Mouse (Mus musculus): Measurements from ENCODE around the gene Gm10160. TPM values are rescaled to one million over a fixed set of nuclear protein-coding genes. Genes with fewer than 3 reads are reported as not detected.
"Not testable (repeated sequence)": the region's sequence is repeated elsewhere in the genome, so short reads cannot be mapped to it uniquely, and the experiment has no call there.

Gene Gm10160
- polyA plus RNA-seq, 1 experiment from 2014 or later, result not detected

DNA sequence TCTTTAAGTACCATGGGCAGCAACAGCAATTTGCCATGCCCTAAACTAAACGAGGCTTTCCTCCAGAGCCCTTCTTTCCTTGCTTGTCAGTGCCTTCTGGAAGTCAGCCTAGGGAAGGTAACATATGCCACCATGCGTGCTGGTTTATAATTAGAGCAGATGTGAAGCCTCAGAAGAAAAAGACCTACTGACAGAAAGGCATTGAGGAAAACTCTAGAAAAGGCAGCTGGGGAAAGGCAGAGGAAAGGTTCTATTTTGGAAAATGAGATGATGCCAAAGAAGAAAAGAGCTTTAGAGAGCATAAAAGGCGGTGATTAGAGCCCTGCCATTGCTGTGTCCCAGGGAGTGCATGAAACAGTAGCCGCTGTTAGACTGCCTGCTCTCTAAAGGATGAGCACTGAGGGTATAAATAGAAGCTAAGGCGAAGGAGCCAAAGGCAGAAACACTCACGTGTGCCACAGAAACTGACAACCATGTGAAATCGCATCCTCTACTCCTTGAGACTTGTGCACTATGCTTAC is 14.9 kb downstream of the Gm10160 start:
- WGBS, result 62% methylated on average over 7 of the region's 7 CpGs
- Histone ChIP-seq H3K4me2 (replicated peaks; ENCODE audit: low read depth, low read length) (no peak overlapping the region), H3K4me1 (ENCODE audit: insufficient read depth, low read length) (no peaks in the 10 kb centered on the region), H3K4me3 (ENCODE audit: low read length) (no peak overlapping the region), H3K27ac (ENCODE audit: low read length) (no peak overlapping the region), H3K9ac (replicated peaks; ENCODE audit: low read length) (no peak overlapping the region), H3K27me3 (ENCODE audit: insufficient read depth, low read length) (no peaks in the 10 kb centered on the region), H3K36me3 (ENCODE audit: insufficient read depth, low read length) (no peaks in the 10 kb centered on the region), H3K9me3 (ENCODE audit: low read length) (no peaks in the 10 kb centered on the region)
- no peak for ATAC-seq (ENCODE audit: low FRiP score, low TSS enrichment)

DNA sequence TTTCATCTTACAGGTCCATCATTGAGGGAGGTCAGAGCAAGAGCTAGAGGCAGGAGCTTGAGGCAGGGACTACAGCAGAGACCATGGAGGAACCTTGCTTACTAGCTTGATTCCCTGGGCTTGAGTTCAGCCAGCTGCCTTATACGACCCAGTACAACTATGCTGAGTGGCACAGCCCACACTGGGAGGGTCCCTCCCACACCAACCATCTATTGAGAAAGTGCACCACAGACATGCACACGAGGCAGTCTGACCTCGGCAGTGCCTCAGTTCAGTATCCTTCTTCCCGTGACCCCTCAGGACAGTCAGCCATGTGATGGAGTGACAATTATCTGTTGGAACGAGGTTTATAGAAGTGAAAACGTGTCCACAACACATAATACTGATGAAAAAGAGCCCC is 15.8 kb downstream of the Gm10160 start:
- 42% methylated on average over 6 of the region's 6 CpGs for WGBS
- no peak overlapping the region for H3K4me3 ChIP-seq (ENCODE audit: low read length)
- no peak for ATAC-seq (ENCODE audit: low FRiP score, low TSS enrichment)
- H3K36me3 ChIP-seq (ENCODE audit: insufficient read depth, low read length), result no peaks in the 10 kb centered on the region
- no peak overlapping the region for H3K27ac ChIP-seq (ENCODE audit: low read length)
- no peaks in the 10 kb centered on the region for H3K4me1 ChIP-seq (ENCODE audit: insufficient read depth, low read length)
- H3K9ac ChIP-seq (replicated peaks; ENCODE audit: low read length), result no peak overlapping the region
- H3K4me2 ChIP-seq (replicated peaks; ENCODE audit: low read depth, low read length), result no peak overlapping the region
- no peaks in the 10 kb centered on the region for H3K9me3 ChIP-seq (ENCODE audit: low read length)
- H3K27me3 ChIP-seq (ENCODE audit: insufficient read depth, low read length), result no peaks in the 10 kb centered on the region

DNA sequence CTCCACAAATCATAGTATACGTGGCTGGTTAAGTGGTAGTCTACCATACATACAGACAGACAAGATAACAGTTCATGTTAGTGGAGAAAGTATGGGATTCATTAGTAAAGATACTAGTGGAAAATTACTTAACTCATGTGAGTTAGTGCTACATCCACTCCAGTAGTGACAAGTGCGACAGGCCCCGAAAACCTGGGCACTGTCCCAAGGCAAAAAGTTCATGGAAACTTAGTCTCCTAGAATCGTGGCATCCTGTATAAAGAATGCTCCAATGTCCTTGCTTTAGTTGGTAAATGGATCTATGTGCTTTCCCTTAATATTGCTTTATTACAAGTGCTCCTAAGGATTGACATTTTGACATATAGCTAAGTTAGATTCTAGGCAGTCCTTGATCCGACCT is 17.8 kb downstream of the Gm10160 start:
- WGBS, result 82% methylated on average over 5 of the region's 5 CpGs
- not testable (repeated sequence) for H3K9ac ChIP-seq (replicated peaks; ENCODE audit: low read length); H3K27ac ChIP-seq (ENCODE audit: low read length); H3K36me3 ChIP-seq (ENCODE audit: insufficient read depth, low read length); H3K4me3 ChIP-seq (ENCODE audit: low read length); H3K4me2 ChIP-seq (replicated peaks; ENCODE audit: low read depth, low read length); H3K9me3 ChIP-seq (ENCODE audit: low read length); ATAC-seq (ENCODE audit: low FRiP score, low TSS enrichment); H3K27me3 ChIP-seq (ENCODE audit: insufficient read depth, low read length); H3K4me1 ChIP-seq (ENCODE audit: insufficient read depth, low read length)

DNA sequence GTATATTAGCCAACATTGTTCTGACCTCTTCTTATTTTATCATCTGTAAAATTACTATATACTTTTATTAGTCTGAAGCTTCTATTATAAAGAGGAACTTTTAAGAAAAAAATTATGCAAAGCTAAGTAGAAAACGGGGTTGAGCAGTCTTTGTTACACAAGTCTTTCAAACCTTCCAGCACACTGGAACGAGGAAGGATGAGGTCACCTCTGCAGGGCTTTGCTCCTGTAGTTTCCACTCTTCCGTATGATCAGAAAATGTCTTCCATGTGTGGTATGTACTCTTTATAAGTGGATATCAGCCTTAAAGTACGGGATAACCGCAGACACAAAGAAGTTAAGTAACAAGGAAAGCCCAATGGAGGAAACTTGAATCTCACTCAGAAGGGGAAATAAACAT is 20.2 kb downstream of the Gm10160 start:
- H3K27ac ChIP-seq (ENCODE audit: low read length), result no peak overlapping the region
- no peak overlapping the region for H3K9ac ChIP-seq (replicated peaks; ENCODE audit: low read length)
- H3K36me3 ChIP-seq (ENCODE audit: insufficient read depth, low read length), result no peaks in the 10 kb centered on the region
- 91% methylated on average over 5 of the region's 5 CpGs for WGBS
- H3K4me2 ChIP-seq (replicated peaks; ENCODE audit: low read depth, low read length), result no peak overlapping the region
- no peak for ATAC-seq (ENCODE audit: low FRiP score, low TSS enrichment)
- no peaks in the 10 kb centered on the region for H3K9me3 ChIP-seq (ENCODE audit: low read length)
- H3K4me3 ChIP-seq (ENCODE audit: low read length), result no peak overlapping the region
- H3K27me3 ChIP-seq (ENCODE audit: insufficient read depth, low read length), result no peaks in the 10 kb centered on the region
- no peaks in the 10 kb centered on the region for H3K4me1 ChIP-seq (ENCODE audit: insufficient read depth, low read length)

DNA sequence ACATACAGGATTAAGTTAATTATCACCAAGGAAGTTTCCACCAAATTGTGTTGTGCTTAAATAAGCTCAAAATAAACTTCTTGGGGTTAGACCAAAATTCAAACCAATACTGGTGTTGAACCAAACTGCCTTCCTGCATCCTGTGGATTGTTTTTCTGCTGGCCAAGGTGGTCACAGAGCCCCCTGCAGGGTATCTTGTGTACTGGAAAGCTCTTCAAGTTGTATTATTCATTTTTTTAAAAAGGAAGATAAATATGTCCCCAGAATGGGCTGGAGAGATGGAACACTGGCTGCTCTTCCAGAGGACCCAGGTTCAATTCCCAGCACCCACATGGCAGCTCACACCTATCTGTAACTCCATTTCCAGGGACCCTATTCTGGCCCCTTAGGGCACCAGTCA is 20.7 kb downstream of the Gm10160 start:
- Histone ChIP-seq H3K27ac (ENCODE audit: low read length) (no peak overlapping the region), H3K27me3 (ENCODE audit: insufficient read depth, low read length) (no peaks in the 10 kb centered on the region), H3K4me3 (ENCODE audit: low read length) (no peak overlapping the region), H3K9me3 (ENCODE audit: low read length) (no peaks in the 10 kb centered on the region), H3K4me1 (ENCODE audit: insufficient read depth, low read length) (peaks cover 4% of the 10 kb centered on the region; the same call in 1 of the 2 replicates), H3K9ac (replicated peaks; ENCODE audit: low read length) (no peak overlapping the region), H3K36me3 (ENCODE audit: insufficient read depth, low read length) (no peaks in the 10 kb centered on the region), H3K4me2 (replicated peaks; ENCODE audit: low read depth, low read length) (no peak overlapping the region)
- ATAC-seq (ENCODE audit: low FRiP score, low TSS enrichment), result no peak

DNA sequence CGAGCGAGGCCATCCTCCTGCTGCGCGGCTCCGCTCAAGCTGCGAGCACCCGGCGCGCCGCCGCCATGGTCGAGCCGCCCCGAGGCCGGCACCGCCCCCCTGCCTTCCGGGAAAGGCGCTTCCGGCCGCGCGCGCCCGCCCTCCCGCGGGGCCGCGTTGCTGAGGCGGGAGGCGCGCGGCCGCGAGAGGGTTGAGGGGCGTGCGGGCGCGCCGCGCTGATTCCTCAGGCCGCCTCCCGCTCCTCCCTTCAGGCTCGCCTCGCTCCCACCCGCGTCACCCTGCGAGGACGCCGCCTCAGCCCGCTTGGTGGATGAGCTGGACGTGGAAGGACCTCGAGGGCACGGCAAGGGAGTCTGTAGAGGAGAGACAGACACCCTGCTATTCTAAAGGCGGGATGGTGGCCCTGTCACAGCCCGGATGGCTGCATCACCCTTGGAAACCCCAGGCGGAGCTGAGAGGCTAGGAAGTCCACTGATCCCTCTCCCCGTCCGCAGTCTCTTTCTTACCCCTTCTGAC is 26.2 kb downstream of the Gm10160 start, which contains the start of gene Btbd1:
Gene Btbd1 (minus strand): TSS at position 53 of the 516 bp plus-strand sequence.
- Histone ChIP-seq H3K27ac (ENCODE audit: low read length) (peak within 1 kb of the TSS; percentile 94), H3K4me2 (replicated peaks; ENCODE audit: low read depth, low read length) (peak within 1 kb of the TSS; percentile 90), H3K4me3 (ENCODE audit: low read length) (peak within 1 kb of the TSS; percentile 74), H3K27me3 (ENCODE audit: insufficient read depth, low read length) (no peaks in the 10 kb centered on the region), H3K36me3 (ENCODE audit: insufficient read depth, low read length) (no peaks in the 10 kb centered on the region), H3K9me3 (ENCODE audit: low read length) (no peaks in the 10 kb centered on the region), H3K4me1 (ENCODE audit: insufficient read depth, low read length) (peaks cover 38% of the 10 kb centered on the region), H3K9ac (replicated peaks; ENCODE audit: low read length) (peak within 1 kb of the TSS; percentile 75)
- ATAC-seq (ENCODE audit: low FRiP score, low TSS enrichment), result peak; percentile 94
- under 1% methylated on average over 55 of the region's 58 CpGs for WGBS

DNA sequence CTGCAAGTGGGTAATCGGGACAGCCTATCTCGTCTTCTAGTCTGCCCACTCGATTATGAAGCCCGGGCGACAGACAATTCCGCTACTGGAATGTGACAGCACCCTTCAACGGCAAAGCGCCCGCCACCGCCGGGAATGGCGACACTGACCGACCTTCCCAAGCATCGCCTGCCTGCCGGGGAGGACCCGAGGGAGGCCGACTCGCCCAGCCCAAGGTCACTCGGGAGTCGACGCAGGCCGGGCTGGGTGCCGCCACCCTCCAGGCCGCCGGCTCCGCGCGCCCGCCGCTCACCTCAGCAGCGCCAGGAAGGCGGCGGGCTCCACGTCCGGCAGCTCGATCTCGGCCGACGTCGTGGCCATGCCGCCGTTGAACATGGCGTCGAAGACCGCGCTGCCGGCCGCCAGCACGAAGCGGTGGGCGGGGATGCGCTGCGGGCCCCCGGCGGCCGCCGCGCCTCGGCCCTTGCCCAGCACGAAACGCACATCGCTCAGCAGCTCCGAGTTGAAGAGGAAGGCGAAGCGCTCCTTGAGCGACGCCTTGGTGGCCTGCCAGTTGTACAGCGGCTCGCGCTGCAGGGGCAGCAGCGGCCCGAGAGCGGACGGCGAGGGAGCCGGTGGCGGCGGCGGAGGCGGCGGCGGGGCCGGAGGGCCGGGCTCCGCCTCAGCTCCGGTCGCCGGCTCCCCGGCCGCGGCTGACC is 26.8 kb downstream of the Gm10160 start:
- peak overlapping the region; percentile 75 for H3K9ac ChIP-seq (replicated peaks; ENCODE audit: low read length)
- ATAC-seq (ENCODE audit: low FRiP score, low TSS enrichment), result peak; percentile 80
- peak overlapping the region; percentile 74 for H3K4me3 ChIP-seq (ENCODE audit: low read length)
- H3K27ac ChIP-seq (ENCODE audit: low read length), result peak overlapping the region; percentile 94
- H3K36me3 ChIP-seq (ENCODE audit: insufficient read depth, low read length), result no peaks in the 10 kb centered on the region
- H3K4me2 ChIP-seq (replicated peaks; ENCODE audit: low read depth, low read length), result peak overlapping the region; percentile 90
- peaks cover 38% of the 10 kb centered on the region for H3K4me1 ChIP-seq (ENCODE audit: insufficient read depth, low read length)
- no peaks in the 10 kb centered on the region for H3K9me3 ChIP-seq (ENCODE audit: low read length)
- no peaks in the 10 kb centered on the region for H3K27me3 ChIP-seq (ENCODE audit: insufficient read depth, low read length)
- WGBS, result under 1% methylated on average over 68 of the region's 91 CpGs

DNA sequence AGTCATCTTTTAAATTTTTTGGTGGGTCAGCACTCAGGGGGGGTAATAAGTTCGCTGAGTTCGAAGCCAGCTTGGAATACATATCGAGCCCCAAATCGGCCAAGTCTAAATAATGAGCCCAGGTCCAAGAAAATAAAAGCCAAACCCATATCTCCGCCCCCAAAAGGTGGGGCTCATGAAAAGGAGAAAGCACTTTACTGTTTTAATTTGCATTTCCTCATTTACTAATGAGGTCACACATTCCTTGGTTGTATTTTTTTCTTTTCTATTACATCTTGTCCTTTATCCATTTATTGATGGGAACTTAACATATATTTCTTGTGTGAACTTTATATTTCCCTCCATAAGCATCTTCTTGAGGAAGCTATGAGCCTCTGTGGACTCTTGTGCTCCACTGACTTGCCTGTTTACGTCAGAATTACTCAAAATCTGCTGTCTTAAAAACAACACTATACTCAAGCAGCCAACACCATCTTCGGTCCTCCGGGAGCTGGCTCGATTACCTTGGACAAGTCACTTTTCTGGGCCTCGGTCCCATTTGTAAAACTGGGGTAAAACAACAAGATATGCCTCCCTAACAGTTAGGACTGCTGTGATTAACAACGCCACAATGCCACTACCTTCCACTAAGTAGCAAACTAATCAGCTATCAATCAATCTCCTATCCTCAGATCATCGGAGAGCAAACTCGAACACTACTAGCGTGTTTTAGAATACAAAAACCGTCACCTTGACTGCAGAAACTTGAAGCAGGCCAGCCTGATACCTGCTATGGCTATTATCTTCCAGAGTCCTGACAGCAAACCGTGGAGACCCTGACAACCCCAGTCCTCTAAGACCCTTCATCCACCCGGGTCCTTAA is 27.6 kb downstream of the Gm10160 start:
- H3K27me3 ChIP-seq (ENCODE audit: insufficient read depth, low read length), result no peaks in the 10 kb centered on the region
- peak overlapping the region; percentile 90 for H3K4me2 ChIP-seq (replicated peaks; ENCODE audit: low read depth, low read length)
- H3K9me3 ChIP-seq (ENCODE audit: low read length), result no peaks in the 10 kb centered on the region
- peak overlapping the region; percentile 74 for H3K4me3 ChIP-seq (ENCODE audit: low read length)
- 24% methylated on average over 17 of the region's 17 CpGs for WGBS
- peaks cover 38% of the 10 kb centered on the region for H3K4me1 ChIP-seq (ENCODE audit: insufficient read depth, low read length)
- no peaks in the 10 kb centered on the region for H3K36me3 ChIP-seq (ENCODE audit: insufficient read depth, low read length)
- peak overlapping the region; percentile 94 for H3K27ac ChIP-seq (ENCODE audit: low read length)
- ATAC-seq (ENCODE audit: low FRiP score, low TSS enrichment), result no peak
- H3K9ac ChIP-seq (replicated peaks; ENCODE audit: low read length), result peak overlapping the region; percentile 75

DNA sequence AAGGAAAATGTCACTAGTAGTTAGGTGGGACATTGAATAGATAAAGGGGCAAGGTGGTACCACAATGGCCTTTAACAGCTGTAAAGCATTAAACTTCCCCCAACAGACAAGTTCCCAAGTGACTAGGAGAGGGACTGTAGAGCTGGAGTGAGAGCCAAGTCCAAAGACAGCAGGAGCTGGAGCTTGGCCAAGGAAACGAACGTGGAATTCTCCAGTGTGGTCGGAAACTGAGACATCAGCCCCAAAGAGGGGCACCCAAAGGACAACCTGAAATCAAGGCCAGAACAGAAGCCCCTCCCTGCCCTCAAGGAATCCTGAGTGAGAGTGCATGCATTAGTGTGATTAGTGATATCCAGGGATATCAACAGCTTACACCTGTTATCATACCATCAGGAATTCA is 30.2 kb downstream of the Gm10160 start:
- Histone ChIP-seq H3K9ac (replicated peaks; ENCODE audit: low read length) (no peak overlapping the region), H3K4me2 (replicated peaks; ENCODE audit: low read depth, low read length) (no peak overlapping the region), H3K4me3 (ENCODE audit: low read length) (no peak overlapping the region), H3K9me3 (ENCODE audit: low read length) (no peaks in the 10 kb centered on the region), H3K27ac (ENCODE audit: low read length) (no peak overlapping the region), H3K4me1 (ENCODE audit: insufficient read depth, low read length) (peaks cover 38% of the 10 kb centered on the region), H3K36me3 (ENCODE audit: insufficient read depth, low read length) (no peaks in the 10 kb centered on the region), H3K27me3 (ENCODE audit: insufficient read depth, low read length) (no peaks in the 10 kb centered on the region)
- no peak for ATAC-seq (ENCODE audit: low FRiP score, low TSS enrichment)
- 24% methylated on average over 3 of the region's 3 CpGs for WGBS

Measured in kidney, embryonic 16.5 days (tissue).